Mouse (Mus musculus): ENCODE measurements at regions not wholly inside any gene's neighbourhood (a gene's known extent, or its start where the extent isn't known, plus 50 kb on each side); places are given as distances from the start of the nearest gene placed in this dataset.

DNA sequence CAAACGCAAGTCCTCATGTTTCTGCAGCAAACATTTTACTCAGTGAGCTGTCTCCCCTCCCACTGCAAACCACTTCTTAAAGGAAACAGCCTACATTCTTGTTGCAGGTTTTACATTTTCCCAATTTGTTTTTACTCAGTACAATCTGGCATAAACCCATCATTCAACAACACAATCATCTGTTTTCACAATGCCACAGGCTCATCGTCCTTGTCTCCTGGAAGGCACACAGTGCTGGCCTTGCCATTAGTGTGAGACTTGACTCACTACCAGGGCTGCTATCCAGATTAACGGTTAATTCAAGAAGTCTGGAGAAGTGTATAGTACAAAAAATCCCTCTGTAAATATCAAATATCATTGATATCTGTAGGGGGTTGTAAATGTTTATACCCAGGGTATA is 2006.3 kb upstream of the 5930422O12Rik start:
- Histone ChIP-seq H3K4me3 (replicated peaks) (no peak overlapping the region), H3K4me1 (no peaks in the 10 kb centered on the region), H3K27ac (no peak overlapping the region), H3K4me2 (no peak overlapping the region), H3K9ac (no peak overlapping the region), H3K9me3 (no peaks in the 10 kb centered on the region), H3K27me3 (replicated peaks) (no peaks in the 10 kb centered on the region), H3K36me3 (no peaks in the 10 kb centered on the region)
- no peak for ATAC-seq (ENCODE audit: insufficient read depth, low FRiP score, low read depth)
- WGBS: 49% methylated on average over 3 of the region's 3 CpGs

DNA sequence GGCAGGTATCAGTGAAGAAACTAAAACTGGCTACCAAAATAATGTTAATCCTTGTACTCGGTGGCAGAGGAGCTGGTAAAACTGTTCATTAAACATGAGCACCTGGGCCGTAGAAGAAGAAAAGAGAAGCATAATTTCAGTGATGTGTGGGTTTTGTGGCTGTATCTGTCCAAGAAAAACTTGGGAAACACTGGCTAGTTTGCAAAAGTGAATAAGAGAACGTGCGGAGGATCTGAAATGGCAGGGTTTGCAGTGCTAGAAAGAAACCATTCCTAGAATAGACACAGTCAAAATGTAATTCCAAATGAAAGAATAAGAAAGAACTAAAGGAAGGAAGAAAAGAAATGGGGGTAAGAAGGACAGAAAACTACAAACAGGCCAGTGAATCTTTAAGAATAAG is 2000.8 kb upstream of the 5930422O12Rik start:
- no peak overlapping the region for H3K27ac ChIP-seq
- H3K4me1 ChIP-seq: no peaks in the 10 kb centered on the region
- ATAC-seq (ENCODE audit: insufficient read depth, low FRiP score, low read depth): no peak
- no peak overlapping the region for H3K4me3 ChIP-seq (replicated peaks)
- H3K36me3 ChIP-seq: no peaks in the 10 kb centered on the region
- no peak overlapping the region for H3K9ac ChIP-seq
- H3K27me3 ChIP-seq (replicated peaks): no peaks in the 10 kb centered on the region
- WGBS: 91% methylated on average over 4 of the region's 4 CpGs
- H3K9me3 ChIP-seq: no peaks in the 10 kb centered on the region
- no peak overlapping the region for H3K4me2 ChIP-seq

DNA sequence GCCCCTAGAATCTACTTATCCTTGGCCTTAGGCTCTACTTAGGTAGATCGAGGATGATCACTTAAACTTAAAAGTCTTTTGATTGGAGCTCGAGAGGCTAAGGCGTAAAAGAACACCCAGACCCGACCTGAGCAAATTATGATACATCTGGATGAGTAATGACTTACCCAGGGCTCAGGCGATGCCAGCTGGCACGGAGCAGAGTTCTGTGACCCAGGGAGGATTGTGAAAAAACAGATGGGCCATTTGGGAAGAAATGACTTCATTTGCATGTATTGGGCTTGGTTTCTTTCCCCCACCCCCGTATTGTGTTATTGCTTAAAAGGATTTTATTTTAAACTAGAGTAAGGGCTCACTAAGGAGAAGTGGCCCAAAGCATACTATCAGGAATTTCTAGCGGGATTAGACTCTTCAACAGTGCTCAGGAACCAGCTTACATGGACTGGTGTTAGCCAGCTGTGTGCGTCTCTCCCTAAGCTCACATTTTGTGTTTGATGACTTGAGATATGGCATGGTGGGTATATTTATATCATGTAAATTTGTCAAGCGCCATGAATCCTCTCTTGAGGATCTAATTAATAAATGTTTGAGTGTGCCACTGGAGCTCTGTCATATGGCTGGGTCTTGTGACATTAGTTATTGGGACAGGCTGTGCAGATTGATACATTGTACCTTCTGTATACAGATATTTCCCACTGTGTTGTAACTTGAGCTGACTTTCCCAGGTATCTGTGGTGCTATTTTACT is 1991.9 kb upstream of the 5930422O12Rik start:
- Histone ChIP-seq H3K9ac (no peak overlapping the region), H3K4me3 (replicated peaks) (no peak overlapping the region), H3K36me3 (no peaks in the 10 kb centered on the region), H3K27ac (no peak overlapping the region), H3K27me3 (replicated peaks) (no peaks in the 10 kb centered on the region), H3K9me3 (no peaks in the 10 kb centered on the region), H3K4me2 (no peak overlapping the region), H3K4me1 (no peaks in the 10 kb centered on the region)
- no peak for ATAC-seq (ENCODE audit: insufficient read depth, low FRiP score, low read depth)
- 78% methylated on average over 10 of the region's 10 CpGs for WGBS

DNA sequence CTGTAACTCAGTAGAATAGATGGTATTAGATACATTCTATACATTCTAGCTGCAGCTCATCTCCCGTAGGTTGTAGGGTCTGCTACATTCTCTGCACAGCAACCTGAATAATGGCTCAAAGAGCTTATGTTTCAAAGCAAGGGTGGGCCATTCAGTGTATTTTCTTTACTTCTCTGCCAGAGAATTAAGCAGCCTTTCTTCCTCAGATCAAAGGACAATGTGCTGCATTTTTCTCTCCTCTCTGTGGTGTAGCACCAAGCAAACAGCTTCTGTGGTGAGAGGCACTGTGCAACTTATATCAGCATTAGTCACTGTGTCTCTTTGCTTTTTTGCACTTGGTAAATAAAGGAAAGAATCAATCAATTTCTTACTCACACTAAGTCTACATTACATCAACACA is 1983.7 kb upstream of the 5930422O12Rik start:
- no peak overlapping the region for H3K27ac ChIP-seq
- no peaks in the 10 kb centered on the region for H3K4me1 ChIP-seq
- no peaks in the 10 kb centered on the region for H3K9me3 ChIP-seq
- no peaks in the 10 kb centered on the region for H3K27me3 ChIP-seq (replicated peaks)
- no peaks in the 10 kb centered on the region for H3K36me3 ChIP-seq
- no peak overlapping the region for H3K4me2 ChIP-seq
- H3K4me3 ChIP-seq (replicated peaks): no peak overlapping the region
- ATAC-seq (ENCODE audit: insufficient read depth, low FRiP score, low read depth): peak; percentile 91
- H3K9ac ChIP-seq: no peak overlapping the region
- 29% methylated on average over 1 of the region's 1 CpGs for WGBS

DNA sequence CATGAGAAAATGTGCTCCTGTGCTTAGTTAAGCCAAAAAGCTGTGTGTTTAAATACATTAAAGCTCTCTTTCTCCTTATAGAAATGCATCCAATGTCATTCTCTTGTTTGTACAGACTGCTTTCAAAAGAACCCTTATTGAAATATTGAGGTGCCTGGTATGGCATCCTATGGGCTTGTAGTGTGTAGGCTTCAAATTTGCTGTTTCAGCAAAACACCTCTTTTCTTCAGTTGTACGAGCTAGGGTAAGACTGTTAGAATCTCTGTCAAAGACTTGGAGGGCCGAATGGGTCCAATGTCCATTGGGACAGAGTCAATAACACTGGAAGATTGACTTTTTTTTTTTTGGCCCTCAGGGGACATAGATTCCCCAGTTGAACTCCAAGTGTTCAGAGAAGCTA is 1980.5 kb upstream of the 5930422O12Rik start:
- H3K36me3 ChIP-seq: no peaks in the 10 kb centered on the region
- no peaks in the 10 kb centered on the region for H3K27me3 ChIP-seq (replicated peaks)
- no peak for ATAC-seq (ENCODE audit: insufficient read depth, low FRiP score, low read depth)
- no peak overlapping the region for H3K4me3 ChIP-seq (replicated peaks)
- WGBS: 69% methylated on average over 2 of the region's 2 CpGs
- H3K27ac ChIP-seq: no peak overlapping the region
- H3K4me2 ChIP-seq: no peak overlapping the region
- no peaks in the 10 kb centered on the region for H3K4me1 ChIP-seq
- H3K9me3 ChIP-seq: no peaks in the 10 kb centered on the region
- no peak overlapping the region for H3K9ac ChIP-seq

DNA sequence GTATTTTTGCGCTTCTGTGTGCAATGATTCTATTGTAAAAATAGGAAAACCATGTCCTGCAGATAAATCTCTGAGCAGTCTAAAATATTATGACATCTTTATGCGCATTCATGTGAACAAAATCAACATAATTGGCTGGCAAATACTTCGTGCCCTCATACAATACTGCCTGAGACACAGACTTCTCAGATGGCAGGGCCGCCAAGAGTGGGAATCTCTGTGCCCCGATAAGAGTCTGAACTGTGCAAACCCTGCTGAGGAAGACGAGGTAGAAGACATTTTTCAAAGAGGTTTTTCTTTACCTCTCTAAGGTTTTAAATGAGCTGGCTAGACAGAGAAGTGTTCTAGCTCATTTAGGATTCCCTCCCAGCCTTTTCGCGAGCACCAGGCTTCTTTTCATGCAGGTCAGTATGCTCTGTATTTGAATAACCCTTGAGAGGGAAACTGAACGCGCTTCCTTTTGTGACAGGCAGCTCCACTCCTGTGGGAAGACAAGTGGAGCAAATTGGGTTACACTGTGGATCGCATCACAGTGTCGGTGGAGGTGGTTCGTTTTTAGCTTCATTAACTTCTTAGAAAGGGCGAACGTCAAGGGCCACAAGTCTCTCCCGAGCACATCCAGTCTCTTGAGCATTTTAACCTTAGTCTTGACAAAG is 1973.6 kb upstream of the 5930422O12Rik start:
- 78% methylated on average over 16 of the region's 16 CpGs for WGBS

DNA sequence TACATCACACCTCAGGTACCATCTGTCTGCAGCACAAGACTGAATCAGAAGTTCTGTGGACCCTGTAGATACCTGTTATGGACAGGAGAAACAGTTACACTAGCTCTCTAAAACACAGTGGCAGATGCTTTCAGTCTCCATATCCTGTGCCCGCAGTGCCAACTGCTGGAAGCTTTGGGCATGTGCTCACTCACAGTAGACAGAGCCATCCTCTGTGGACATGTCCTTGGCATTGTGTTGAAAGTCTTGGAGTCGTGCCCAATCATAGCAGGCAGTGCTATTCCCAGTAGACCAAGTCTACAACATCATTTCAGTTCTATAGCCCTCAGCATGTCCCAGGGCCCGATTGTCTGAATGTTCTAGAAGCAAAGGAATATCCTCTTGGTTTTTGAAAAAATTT is 1968.2 kb upstream of the 5930422O12Rik start:
- no peak for ATAC-seq (ENCODE audit: insufficient read depth, low FRiP score, low read depth)
- Histone ChIP-seq H3K4me1 (no peaks in the 10 kb centered on the region), H3K4me3 (replicated peaks) (no peak overlapping the region), H3K36me3 (no peaks in the 10 kb centered on the region), H3K9me3 (no peaks in the 10 kb centered on the region), H3K9ac (no peak overlapping the region), H3K4me2 (no peak overlapping the region), H3K27me3 (replicated peaks) (no peaks in the 10 kb centered on the region), H3K27ac (no peak overlapping the region)
- 79% methylated on average over 3 of the region's 3 CpGs for WGBS

More for the DNA sequence above, 1973.6 kb upstream of the 5930422O12Rik start:
- no peak overlapping the region for H3K9ac ChIP-seq
- no peak overlapping the region for H3K27ac ChIP-seq
- H3K27me3 ChIP-seq (replicated peaks): no peaks in the 10 kb centered on the region
- H3K36me3 ChIP-seq: no peaks in the 10 kb centered on the region
- H3K4me2 ChIP-seq: no peak overlapping the region
- H3K4me3 ChIP-seq (replicated peaks): no peak overlapping the region
- no peaks in the 10 kb centered on the region for H3K9me3 ChIP-seq
- H3K4me1 ChIP-seq: no peaks in the 10 kb centered on the region
- ATAC-seq (ENCODE audit: insufficient read depth, low FRiP score, low read depth): no peak

Measured in stomach, embryonic 15.5 days (tissue).